ENCODE assay signal across 13 mouse cellular contexts in genomic region chr14:27440921-27441320, GRCm38 (mm10). TPM values are rescaled to one million over a fixed set of nuclear protein-coding genes. Genes with fewer than 3 reads are reported as not detected.
DNase-seq lines count a peak whose midpoint lies in the region; ATAC-seq and TF ChIP-seq lines count a peak whose summit lies in the region.
"Had no signal": no experiment of that assay in that cellular context is flagged by ENCODE, and none has a peak within 500 bp of the region (broad histone marks: within the 10 kb centered on the region; RNA-seq: fewer than 3 reads in every experiment).

No protein-coding gene starts in this region.

- H3K27me3 ChIP-seq in kidney, embryonic 14.5 days (ENCODE audit: control insufficient read depth, insufficient read depth, low read length) = no peaks in the 10 kb centered on the region
- H3K27me3 ChIP-seq: forebrain, embryonic 15.5 days had no signal

- no peak overlapping the region for H3K4me3 ChIP-seq in kidney, embryonic 14.5 days (ENCODE audit: low read length)
- H3K4me3 ChIP-seq: forebrain, embryonic 15.5 days had no signal

- ATAC-seq in kidney, embryonic 14.5 days (ENCODE audit: low FRiP score, low TSS enrichment) = no peak
- ATAC-seq: forebrain, embryonic 15.5 days had no signal

- H3K9ac ChIP-seq in kidney, embryonic 14.5 days (ENCODE audit: low read depth, low read length) = no peak overlapping the region
- H3K9ac ChIP-seq: forebrain, embryonic 15.5 days had no signal

- H3K36me3 ChIP-seq in kidney, embryonic 14.5 days (ENCODE audit: control insufficient read depth, insufficient read depth, low read length) = peaks cover 37% of the 10 kb centered on the region

- peak; percentile 37; the same call in 1 of the 2 replicates for TF ChIP-seq CTCF in brain, embryonic 14.5 days (IDR thresholded peaks at IDR 0.05; ENCODE audit: borderline replicate concordance, extremely low read depth, insufficient read depth, insufficient read length)

- H3K9me3 ChIP-seq in kidney, embryonic 14.5 days (ENCODE audit: control insufficient read depth, low read length) = no peaks in the 10 kb centered on the region
- H3K9me3 ChIP-seq: forebrain, embryonic 15.5 days had no signal

- peak; percentile 17 for DNase-seq in kidney, postnatal 14 days
- DNase-seq in 3T3-L1 (ENCODE audit: low read depth, low spot score) = peak; percentile 60
- peak; percentile 44 for DNase-seq in A20 (ENCODE audit: low read depth, low spot score)
- DNase-seq in brain, embryonic 14.5 days (ENCODE audit: low read depth) = peak; percentile 50
- no peak for DNase-seq in adrenal gland, postnatal 14 days
- no peak for DNase-seq in spleen, postnatal 10 days (ENCODE audit: low spot score in 2 of 2)
- no peak for DNase-seq in heart, adult 9 months (ENCODE audit: low spot score in 2 of 2)
- DNase-seq: adrenal gland, postnatal 10 days; cerebellum, postnatal 36 days; heart, postnatal 4 days; spleen, adult 18-20 months had no signal

- no peaks in the 10 kb centered on the region for H3K4me1 ChIP-seq in kidney, embryonic 14.5 days (ENCODE audit: control insufficient read depth, insufficient read depth, low read length)

- no peak overlapping the region for H3K4me2 ChIP-seq in kidney, embryonic 14.5 days (replicated peaks; ENCODE audit: low read depth, low read length)
- H3K4me2 ChIP-seq: forebrain, embryonic 15.5 days had no signal

- no peak for TF ChIP-seq POLR2A in brain, embryonic 14.5 days (IDR thresholded peaks at IDR 0.05; ENCODE audit: borderline replicate concordance, extremely low read depth, insufficient read depth, insufficient read length, poor library complexity, severe bottlenecking)

- H3K27ac ChIP-seq in kidney, embryonic 14.5 days (ENCODE audit: low read depth, low read length) = no peak overlapping the region
- H3K27ac ChIP-seq: forebrain, embryonic 15.5 days had no signal

RNA-seq across cellular contexts. Expression of gene Fam208a, which starts 12.3 kb away (rescaled TPM):
- polyA plus RNA-seq in kidney, embryonic 14.5 days (2014; fragmentation: Nextera tagmentation; extraction: Ambion mirVana) = 12.8 and 18.6 TPM in 2 replicates
- 31.7 and 32.2 TPM in 2 replicates for polyA plus RNA-seq in brain, embryonic 14.5 days (2012; rRNA removed)
- total RNA-seq in adrenal gland, postnatal 14 days (2021) = 20.7 and 24.8 TPM in 2 replicates

Comparison
In these comparisons a context has a peak if more than half of its experiments do, and no peak if none do; other contexts are left out.
1. DNase-seq: peak in kidney, postnatal 14 days (single experiment), 3T3-L1 (single experiment), A20 (single experiment) and brain, embryonic 14.5 days (single experiment); none in adrenal gland, postnatal 14 days (single experiment), spleen, postnatal 10 days (0 of 2) and heart, adult 9 months (0 of 2).